Mouse (Mus musculus): Measurements from ENCODE around the gene Dtl. TPM values are rescaled to one million over a fixed set of nuclear protein-coding genes. Genes with fewer than 3 reads are reported as not detected.

Gene Dtl
- polyA plus RNA-seq, 1 experiment from 2014 or later: 7.7 TPM

GRCm38 (mm10) chr1:191611686-191612085, 36.3 kb upstream of the Dtl start:
- Histone ChIP-seq H3K36me3 (replicated peaks; ENCODE audit: control insufficient read depth, insufficient read depth) (peaks cover 98% of the 10 kb centered on the region), H3K4me1 (replicated peaks; ENCODE audit: control insufficient read depth, insufficient read depth, low read length) (no peaks in the 10 kb centered on the region), H3K4me2 (replicated peaks) (no peak overlapping the region), H3K27me3 (ENCODE audit: control insufficient read depth, insufficient read depth, low read length) (no peaks in the 10 kb centered on the region), H3K9ac (no peak overlapping the region), H3K9me3 (ENCODE audit: control insufficient read depth, low read length) (no peaks in the 10 kb centered on the region), H3K27ac (no peak overlapping the region), H3K4me3 (replicated peaks; ENCODE audit: low read length) (no peak overlapping the region)
- no peak for DNase-seq (ENCODE audit: low spot score)
- ATAC-seq (ENCODE audit: low FRiP score): no peak
- WGBS: 92% methylated on average over 9 of the region's 9 CpGs

GRCm38 (mm10) chr1:191610357-191610756, 35.0 kb upstream of the Dtl start:
- H3K27ac ChIP-seq: no peak overlapping the region
- no peaks in the 10 kb centered on the region for H3K9me3 ChIP-seq (ENCODE audit: control insufficient read depth, low read length)
- no peak overlapping the region for H3K4me3 ChIP-seq (replicated peaks; ENCODE audit: low read length)
- peaks cover 98% of the 10 kb centered on the region for H3K36me3 ChIP-seq (replicated peaks; ENCODE audit: control insufficient read depth, insufficient read depth)
- DNase-seq (ENCODE audit: low spot score): no peak
- H3K4me1 ChIP-seq (replicated peaks; ENCODE audit: control insufficient read depth, insufficient read depth, low read length): no peaks in the 10 kb centered on the region
- H3K27me3 ChIP-seq (ENCODE audit: control insufficient read depth, insufficient read depth, low read length): no peaks in the 10 kb centered on the region
- no peak overlapping the region for H3K9ac ChIP-seq
- 96% methylated on average over 7 of the region's 7 CpGs for WGBS
- H3K4me2 ChIP-seq (replicated peaks): no peak overlapping the region
- ATAC-seq (ENCODE audit: low FRiP score): no peak

GRCm38 (mm10) chr1:191609578-191609977, 34.2 kb upstream of the Dtl start:
- H3K4me1 ChIP-seq (replicated peaks; ENCODE audit: control insufficient read depth, insufficient read depth, low read length): no peaks in the 10 kb centered on the region
- peaks cover 98% of the 10 kb centered on the region for H3K36me3 ChIP-seq (replicated peaks; ENCODE audit: control insufficient read depth, insufficient read depth)
- H3K9ac ChIP-seq: no peak overlapping the region
- ATAC-seq (ENCODE audit: low FRiP score) (no peak), DNase-seq (ENCODE audit: low spot score) (no peak)
- WGBS: 86% methylated on average over 1 of the region's 1 CpGs
- H3K27me3 ChIP-seq (ENCODE audit: control insufficient read depth, insufficient read depth, low read length): no peaks in the 10 kb centered on the region
- no peak overlapping the region for H3K4me2 ChIP-seq (replicated peaks)
- H3K27ac ChIP-seq: no peak overlapping the region
- H3K4me3 ChIP-seq (replicated peaks; ENCODE audit: low read length): no peak overlapping the region
- no peaks in the 10 kb centered on the region for H3K9me3 ChIP-seq (ENCODE audit: control insufficient read depth, low read length)

- peaks cover 97% of the 10 kb centered on the region for H3K36me3 ChIP-seq (replicated peaks; ENCODE audit: control insufficient read depth, insufficient read depth)
Measured at GRCm38 (mm10) chr1:191609051-191609450, 33.7 kb upstream of the Dtl start.

GRCm38 (mm10) chr1:191604690-191605089, 29.3 kb upstream of the Dtl start:
- Histone ChIP-seq H3K36me3 (replicated peaks; ENCODE audit: control insufficient read depth, insufficient read depth) (peaks cover 72% of the 10 kb centered on the region), H3K4me2 (replicated peaks) (no peak overlapping the region), H3K27me3 (ENCODE audit: control insufficient read depth, insufficient read depth, low read length) (no peaks in the 10 kb centered on the region), H3K4me3 (replicated peaks; ENCODE audit: low read length) (no peak overlapping the region), H3K4me1 (replicated peaks; ENCODE audit: control insufficient read depth, insufficient read depth, low read length) (no peaks in the 10 kb centered on the region), H3K27ac (no peak overlapping the region), H3K9me3 (ENCODE audit: control insufficient read depth, low read length) (no peaks in the 10 kb centered on the region), H3K9ac (no peak overlapping the region)
- no peak for DNase-seq (ENCODE audit: low spot score)
- no peak for ATAC-seq (ENCODE audit: low FRiP score)
- 68% methylated on average over 3 of the region's 3 CpGs for WGBS

More at GRCm38 (mm10) chr1:191609051-191609450, 33.7 kb upstream of the Dtl start:
- DNase-seq (ENCODE audit: low spot score) (no peak), ATAC-seq (ENCODE audit: low FRiP score) (no peak)
- Histone ChIP-seq H3K4me2 (replicated peaks) (no peak overlapping the region), H3K4me1 (replicated peaks; ENCODE audit: control insufficient read depth, insufficient read depth, low read length) (no peaks in the 10 kb centered on the region), H3K9me3 (ENCODE audit: control insufficient read depth, low read length) (no peaks in the 10 kb centered on the region), H3K9ac (no peak overlapping the region), H3K4me3 (replicated peaks; ENCODE audit: low read length) (no peak overlapping the region), H3K27ac (no peak overlapping the region), H3K27me3 (ENCODE audit: control insufficient read depth, insufficient read depth, low read length) (no peaks in the 10 kb centered on the region)
- 98% methylated on average over 6 of the region's 6 CpGs for WGBS

- DNase-seq (ENCODE audit: low spot score): no peak
- H3K36me3 ChIP-seq (replicated peaks; ENCODE audit: control insufficient read depth, insufficient read depth): peaks cover 59% of the 10 kb centered on the region
- WGBS: 85% methylated on average over 5 of the region's 5 CpGs
- no peak overlapping the region for H3K9ac ChIP-seq
- no peak for ATAC-seq (ENCODE audit: low FRiP score)
- H3K27ac ChIP-seq: no peak overlapping the region
- no peak overlapping the region for H3K4me2 ChIP-seq (replicated peaks)
- no peaks in the 10 kb centered on the region for H3K27me3 ChIP-seq (ENCODE audit: control insufficient read depth, insufficient read depth, low read length)
- no peaks in the 10 kb centered on the region for H3K9me3 ChIP-seq (ENCODE audit: control insufficient read depth, low read length)
- no peaks in the 10 kb centered on the region for H3K4me1 ChIP-seq (replicated peaks; ENCODE audit: control insufficient read depth, insufficient read depth, low read length)
- no peak overlapping the region for H3K4me3 ChIP-seq (replicated peaks; ENCODE audit: low read length)
Measured at GRCm38 (mm10) chr1:191599210-191599609, 23.9 kb upstream of the Dtl start.

- WGBS: 98% methylated on average over 8 of the region's 8 CpGs
- no peaks in the 10 kb centered on the region for H3K27me3 ChIP-seq (ENCODE audit: control insufficient read depth, insufficient read depth, low read length)
Measured at GRCm38 (mm10) chr1:191596076-191596475, 20.7 kb upstream of the Dtl start.

GRCm38 (mm10) chr1:191592016-191592720, 16.8 kb upstream of the Dtl start:
- no peak for DNase-seq (ENCODE audit: low spot score)
- Histone ChIP-seq H3K4me3 (replicated peaks; ENCODE audit: low read length) (no peak overlapping the region), H3K9ac (no peak overlapping the region), H3K27ac (no peak overlapping the region), H3K4me1 (replicated peaks; ENCODE audit: control insufficient read depth, insufficient read depth, low read length) (no peaks in the 10 kb centered on the region), H3K36me3 (replicated peaks; ENCODE audit: control insufficient read depth, insufficient read depth) (peaks cover 67% of the 10 kb centered on the region), H3K4me2 (replicated peaks) (no peak overlapping the region), H3K9me3 (ENCODE audit: control insufficient read depth, low read length) (no peaks in the 10 kb centered on the region), H3K27me3 (ENCODE audit: control insufficient read depth, insufficient read depth, low read length) (no peaks in the 10 kb centered on the region)
- 89% methylated on average over 12 of the region's 12 CpGs for WGBS
- no peak for ATAC-seq (ENCODE audit: low FRiP score)

More at GRCm38 (mm10) chr1:191596076-191596475, 20.7 kb upstream of the Dtl start:
- Histone ChIP-seq H3K4me1 (replicated peaks; ENCODE audit: control insufficient read depth, insufficient read depth, low read length) (no peaks in the 10 kb centered on the region), H3K27ac (no peak overlapping the region), H3K4me3 (replicated peaks; ENCODE audit: low read length) (no peak overlapping the region), H3K9ac (no peak overlapping the region), H3K36me3 (replicated peaks; ENCODE audit: control insufficient read depth, insufficient read depth) (peaks cover 51% of the 10 kb centered on the region), H3K4me2 (replicated peaks) (no peak overlapping the region), H3K9me3 (ENCODE audit: control insufficient read depth, low read length) (no peaks in the 10 kb centered on the region)
- DNase-seq (ENCODE audit: low spot score): no peak
- no peak for ATAC-seq (ENCODE audit: low FRiP score)

- DNase-seq (ENCODE audit: low spot score): no peak
- no peak overlapping the region for H3K9ac ChIP-seq
- H3K36me3 ChIP-seq (replicated peaks; ENCODE audit: control insufficient read depth, insufficient read depth): peaks cover 69% of the 10 kb centered on the region
- WGBS: 95% methylated on average over 2 of the region's 2 CpGs
- H3K4me2 ChIP-seq (replicated peaks): no peak overlapping the region
- no peaks in the 10 kb centered on the region for H3K4me1 ChIP-seq (replicated peaks; ENCODE audit: control insufficient read depth, insufficient read depth, low read length)
- H3K4me3 ChIP-seq (replicated peaks; ENCODE audit: low read length): no peak overlapping the region
- H3K27me3 ChIP-seq (ENCODE audit: control insufficient read depth, insufficient read depth, low read length): no peaks in the 10 kb centered on the region
- no peak for ATAC-seq (ENCODE audit: low FRiP score)
- H3K27ac ChIP-seq: no peak overlapping the region
- no peaks in the 10 kb centered on the region for H3K9me3 ChIP-seq (ENCODE audit: control insufficient read depth, low read length)
Measured at GRCm38 (mm10) chr1:191588749-191589148, 13.4 kb upstream of the Dtl start.

GRCm38 (mm10) chr1:191587062-191587461, 11.7 kb upstream of the Dtl start:
- Histone ChIP-seq H3K4me3 (replicated peaks; ENCODE audit: low read length) (no peak overlapping the region), H3K27me3 (ENCODE audit: control insufficient read depth, insufficient read depth, low read length) (no peaks in the 10 kb centered on the region), H3K4me2 (replicated peaks) (no peak overlapping the region), H3K9ac (no peak overlapping the region), H3K4me1 (replicated peaks; ENCODE audit: control insufficient read depth, insufficient read depth, low read length) (no peaks in the 10 kb centered on the region), H3K36me3 (replicated peaks; ENCODE audit: control insufficient read depth, insufficient read depth) (peaks cover 83% of the 10 kb centered on the region), H3K27ac (no peak overlapping the region), H3K9me3 (ENCODE audit: control insufficient read depth, low read length) (no peaks in the 10 kb centered on the region)
- DNase-seq (ENCODE audit: low spot score) (no peak), ATAC-seq (ENCODE audit: low FRiP score) (no peak)
- 94% methylated on average over 3 of the region's 3 CpGs for WGBS
